Mouse (Mus musculus): ENCODE data around the gene Rab31. TPM values are rescaled to one million over a fixed set of nuclear protein-coding genes. Genes with fewer than 3 reads are reported as not detected.

The Rab31 gene
- polyA plus RNA-seq, 1 experiment from 2014 or later = 60.8 TPM

DNA sequence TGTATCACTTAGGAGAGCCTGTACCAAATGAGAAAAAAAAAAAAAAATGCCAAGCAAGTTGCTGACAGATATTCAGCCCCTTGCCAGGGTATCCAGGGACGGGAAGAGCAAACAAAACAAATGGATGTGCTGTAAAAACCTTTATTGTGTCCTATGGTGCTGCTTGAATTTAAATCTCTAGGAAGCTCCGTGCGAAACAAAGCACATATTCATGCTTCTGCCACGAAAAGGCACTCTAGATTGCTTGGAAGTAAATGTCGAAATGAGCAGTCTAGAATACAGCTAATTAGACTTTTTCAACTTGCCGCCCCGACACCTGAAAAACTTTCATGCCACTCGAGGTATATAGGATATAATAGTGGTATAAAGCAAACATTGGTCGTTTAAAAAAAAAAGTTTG lies 158.1 kb downstream of the Rab31 start:
- WGBS = 3% methylated on average over 9 of the region's 9 CpGs
- peaks cover 34% of the 10 kb centered on the region for H3K4me1 ChIP-seq (replicated peaks)
- peak overlapping the region; percentile 81 for H3K4me3 ChIP-seq
- no peaks in the 10 kb centered on the region for H3K9me3 ChIP-seq
- peak overlapping the region; percentile 99 for H3K27ac ChIP-seq
- no peak for DNase-seq (ENCODE audit: low spot score)
- H3K36me3 ChIP-seq = peaks cover 3% of the 10 kb centered on the region
- no peaks in the 10 kb centered on the region for H3K27me3 ChIP-seq (ENCODE audit: insufficient read depth, poor library complexity, severe bottlenecking)

DNA sequence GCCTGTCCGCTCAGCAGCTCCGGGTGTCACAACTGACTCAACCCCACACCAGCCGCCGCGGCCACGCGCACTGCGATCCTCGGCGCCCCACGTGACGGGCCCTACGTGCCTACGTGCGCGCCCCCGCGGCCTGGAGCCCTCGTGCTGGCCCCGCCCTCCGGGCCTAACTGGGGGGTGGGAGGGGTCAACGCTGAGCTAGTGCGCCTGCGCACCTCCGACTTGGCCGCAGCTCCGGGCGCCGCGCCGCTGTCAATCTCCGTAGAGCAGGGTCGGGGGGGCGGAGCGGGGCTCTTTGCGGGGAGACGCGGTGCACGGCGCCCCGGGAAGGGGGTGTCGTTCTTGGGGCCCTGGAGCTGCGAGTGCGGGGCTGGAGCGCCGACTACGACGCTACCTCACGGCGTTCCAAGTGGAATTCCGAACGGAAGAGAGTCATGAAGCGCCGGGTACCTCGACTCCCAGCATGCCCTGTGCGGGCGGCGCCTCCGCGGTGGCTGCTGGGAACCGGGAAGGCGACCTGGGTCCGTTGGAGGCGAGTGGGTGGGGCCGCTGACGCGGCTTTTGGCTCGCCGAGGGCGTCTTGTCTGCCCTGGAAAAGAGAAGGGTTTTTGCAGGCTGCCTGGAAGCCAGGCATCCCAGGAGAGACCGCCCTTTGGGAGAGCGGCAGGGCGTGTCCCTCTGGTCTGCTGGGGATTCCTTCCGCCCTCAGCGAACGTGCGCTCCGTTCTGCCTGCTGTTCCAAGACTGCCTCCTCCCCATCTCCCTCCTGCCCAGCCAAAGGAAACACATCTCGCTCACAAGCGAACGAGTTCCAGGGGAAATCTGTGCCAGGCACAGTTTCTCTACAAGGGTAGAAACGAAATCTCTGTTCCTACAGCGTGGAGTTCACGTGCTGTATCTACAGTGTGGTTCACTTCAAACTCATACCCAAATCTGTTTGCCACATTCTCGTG lies 158.8 kb downstream of the Rab31 start, which contains the start of gene Vapa:
Gene Vapa (minus strand): TSS at position 93 of the 950 bp plus-strand sequence.
- peak within 1 kb of the TSS; percentile 81 for H3K4me3 ChIP-seq
- under 1% methylated on average over 85 of the region's 85 CpGs for WGBS

DNA sequence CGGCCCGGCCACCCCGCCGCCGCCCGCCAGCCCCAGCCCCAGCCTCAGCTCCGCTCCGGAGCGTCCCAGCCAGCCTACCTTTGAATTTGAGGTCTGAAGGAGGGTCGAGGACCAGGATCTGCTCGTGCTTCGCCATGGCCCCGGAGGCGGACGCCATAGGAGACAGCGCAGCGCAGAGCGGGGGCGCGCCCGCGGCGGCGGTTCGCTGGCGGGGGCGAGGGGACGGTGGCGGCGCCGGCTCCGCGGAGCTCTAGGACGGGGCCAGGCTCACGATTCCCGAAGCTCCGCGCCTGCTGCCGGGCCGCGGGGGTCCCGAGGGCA lies 159.4 kb downstream of the Rab31 start:
- H3K27me3 ChIP-seq (ENCODE audit: insufficient read depth, poor library complexity, severe bottlenecking) = no peaks in the 10 kb centered on the region
- peak overlapping the region; percentile 99 for H3K27ac ChIP-seq
- H3K9me3 ChIP-seq = no peaks in the 10 kb centered on the region
- WGBS = under 1% methylated on average over 42 of the region's 42 CpGs
- peaks cover 8% of the 10 kb centered on the region for H3K36me3 ChIP-seq
- no peak for DNase-seq (ENCODE audit: low spot score)
- peak overlapping the region; percentile 81 for H3K4me3 ChIP-seq
- peaks cover 47% of the 10 kb centered on the region for H3K4me1 ChIP-seq (replicated peaks)

More for the DNA sequence above, 158.8 kb downstream of the Rab31 start, which contains the start of gene Vapa:
- Histone ChIP-seq H3K4me1 (replicated peaks) (peaks cover 41% of the 10 kb centered on the region), H3K27ac (peak within 1 kb of the TSS; percentile 99), H3K36me3 (peaks cover 8% of the 10 kb centered on the region), H3K27me3 (ENCODE audit: insufficient read depth, poor library complexity, severe bottlenecking) (no peaks in the 10 kb centered on the region), H3K9me3 (no peaks in the 10 kb centered on the region)
- DNase-seq (ENCODE audit: low spot score) = peak; percentile 98

DNA sequence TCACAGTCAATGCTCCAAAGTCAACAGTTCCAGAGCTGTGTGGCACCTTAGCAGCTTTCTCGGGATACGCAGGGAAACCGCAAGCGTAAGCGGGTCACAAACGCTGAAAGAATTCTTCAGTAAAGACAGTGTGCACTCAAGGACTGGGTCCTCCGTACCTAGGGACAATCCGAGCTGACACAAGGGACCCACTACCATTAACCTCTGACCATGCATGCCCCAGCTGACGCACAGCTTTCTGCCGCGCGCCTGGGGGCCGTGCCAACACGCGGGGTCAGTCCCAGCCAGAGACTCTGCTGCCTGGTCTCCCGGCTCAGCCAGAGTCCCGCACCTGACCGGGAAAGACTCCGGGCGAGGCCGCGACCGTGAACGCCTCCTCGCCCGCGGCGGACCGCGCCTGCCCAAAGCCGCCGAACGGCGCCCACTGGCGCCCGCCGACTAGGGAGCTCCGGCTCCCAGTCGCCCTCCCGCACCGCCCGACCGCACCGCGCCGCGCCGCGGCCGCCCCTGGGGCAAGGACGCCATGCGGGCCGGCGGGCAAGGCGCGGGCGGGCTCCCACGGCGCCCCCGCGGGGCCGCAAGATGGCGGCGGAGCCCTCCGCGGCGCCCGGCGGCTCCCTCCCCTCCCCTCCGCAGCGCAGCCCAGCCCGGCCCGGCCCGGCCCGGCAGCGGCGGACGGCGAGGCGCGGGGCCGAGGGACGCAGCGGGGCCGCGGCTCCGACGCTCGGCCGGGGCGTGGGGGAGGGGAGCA lies 160.0 kb downstream of the Rab31 start:
- peak overlapping the region; percentile 81 for H3K4me3 ChIP-seq
- peak overlapping the region; percentile 99 for H3K27ac ChIP-seq
- peak; percentile 64 for DNase-seq (ENCODE audit: low spot score)
- WGBS = under 1% methylated on average over 88 of the region's 91 CpGs
- H3K4me1 ChIP-seq (replicated peaks) = peaks cover 52% of the 10 kb centered on the region
- H3K36me3 ChIP-seq = peaks cover 8% of the 10 kb centered on the region
- no peaks in the 10 kb centered on the region for H3K9me3 ChIP-seq
- H3K27me3 ChIP-seq (ENCODE audit: insufficient read depth, poor library complexity, severe bottlenecking) = no peaks in the 10 kb centered on the region

DNA sequence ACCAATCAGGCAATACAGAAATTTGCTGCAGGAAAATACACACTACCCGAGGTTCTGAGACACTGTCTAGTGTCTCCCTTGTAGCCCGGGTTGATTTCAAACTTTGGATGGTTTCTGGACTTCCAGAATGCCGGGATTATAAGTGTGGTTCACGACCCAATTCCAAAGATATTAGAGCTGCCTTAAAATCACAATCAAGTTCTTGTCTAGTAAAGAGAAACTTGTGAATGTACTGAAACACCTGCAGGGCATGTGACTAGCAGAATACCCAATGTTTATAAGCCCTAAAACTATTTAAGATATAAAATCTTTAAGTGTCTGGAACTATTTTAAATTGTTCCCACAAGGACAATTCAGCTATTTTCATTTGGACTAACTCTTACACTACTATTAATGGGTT lies 160.8 kb downstream of the Rab31 start:
- Histone ChIP-seq H3K4me1 (replicated peaks) (peaks cover 58% of the 10 kb centered on the region), H3K27me3 (ENCODE audit: insufficient read depth, poor library complexity, severe bottlenecking) (no peaks in the 10 kb centered on the region), H3K36me3 (peaks cover 8% of the 10 kb centered on the region), H3K4me3 (peak overlapping the region; percentile 81), H3K9me3 (no peaks in the 10 kb centered on the region), H3K27ac (no peak overlapping the region)
- DNase-seq (ENCODE audit: low spot score) = no peak
- WGBS = 24% methylated on average over 4 of the region's 4 CpGs

DNA sequence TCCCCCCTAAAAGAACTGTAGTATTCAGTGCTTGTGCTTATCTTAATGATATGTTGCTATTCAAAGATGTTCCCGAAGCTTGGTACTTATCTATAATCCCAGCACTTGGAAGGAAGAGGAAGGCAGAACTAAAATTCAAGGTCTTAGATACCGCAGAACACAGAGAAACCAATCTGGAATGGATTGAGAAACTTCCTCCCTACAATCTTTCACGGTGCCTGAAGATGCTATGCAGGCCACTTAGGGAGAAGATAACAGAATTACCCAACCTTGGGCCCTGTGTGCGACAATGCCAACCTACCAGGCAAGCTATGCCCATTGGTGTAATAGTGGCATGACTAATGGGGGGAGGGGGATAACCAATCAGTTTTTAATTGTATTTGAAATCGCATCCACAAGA lies 163.8 kb downstream of the Rab31 start:
- Histone ChIP-seq H3K9me3 (no peaks in the 10 kb centered on the region), H3K36me3 (peaks cover 8% of the 10 kb centered on the region), H3K27ac (no peak overlapping the region), H3K4me1 (replicated peaks) (peaks cover 51% of the 10 kb centered on the region), H3K4me3 (no peak overlapping the region), H3K27me3 (ENCODE audit: insufficient read depth, poor library complexity, severe bottlenecking) (no peaks in the 10 kb centered on the region)
- WGBS = 81% methylated on average over 5 of the region's 5 CpGs
- DNase-seq (ENCODE audit: low spot score) = no peak

DNA sequence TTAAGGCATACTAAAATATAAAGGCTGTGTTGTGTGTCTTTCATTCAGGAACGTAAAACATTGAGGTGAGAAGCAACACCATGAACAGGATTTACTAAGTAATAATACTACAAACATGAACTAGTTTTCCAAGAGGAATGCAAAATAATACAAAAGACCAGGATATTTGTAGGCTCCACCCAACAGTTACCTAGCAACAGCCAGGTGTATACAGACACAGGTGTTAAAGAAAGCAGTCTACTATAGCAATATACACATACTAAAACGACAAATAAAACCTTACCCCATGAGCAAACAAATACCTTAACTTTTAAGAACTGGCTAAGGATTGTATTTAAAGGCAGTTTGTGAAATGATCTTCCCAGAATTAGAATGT lies 164.3 kb downstream of the Rab31 start:
- 92% methylated on average over 2 of the region's 2 CpGs for WGBS
- no peak overlapping the region for H3K27ac ChIP-seq
- no peak for DNase-seq (ENCODE audit: low spot score)
- H3K27me3 ChIP-seq (ENCODE audit: insufficient read depth, poor library complexity, severe bottlenecking) = no peaks in the 10 kb centered on the region
- H3K36me3 ChIP-seq = peaks cover 8% of the 10 kb centered on the region
- peaks cover 51% of the 10 kb centered on the region for H3K4me1 ChIP-seq (replicated peaks)
- no peaks in the 10 kb centered on the region for H3K9me3 ChIP-seq
- no peak overlapping the region for H3K4me3 ChIP-seq

DNA sequence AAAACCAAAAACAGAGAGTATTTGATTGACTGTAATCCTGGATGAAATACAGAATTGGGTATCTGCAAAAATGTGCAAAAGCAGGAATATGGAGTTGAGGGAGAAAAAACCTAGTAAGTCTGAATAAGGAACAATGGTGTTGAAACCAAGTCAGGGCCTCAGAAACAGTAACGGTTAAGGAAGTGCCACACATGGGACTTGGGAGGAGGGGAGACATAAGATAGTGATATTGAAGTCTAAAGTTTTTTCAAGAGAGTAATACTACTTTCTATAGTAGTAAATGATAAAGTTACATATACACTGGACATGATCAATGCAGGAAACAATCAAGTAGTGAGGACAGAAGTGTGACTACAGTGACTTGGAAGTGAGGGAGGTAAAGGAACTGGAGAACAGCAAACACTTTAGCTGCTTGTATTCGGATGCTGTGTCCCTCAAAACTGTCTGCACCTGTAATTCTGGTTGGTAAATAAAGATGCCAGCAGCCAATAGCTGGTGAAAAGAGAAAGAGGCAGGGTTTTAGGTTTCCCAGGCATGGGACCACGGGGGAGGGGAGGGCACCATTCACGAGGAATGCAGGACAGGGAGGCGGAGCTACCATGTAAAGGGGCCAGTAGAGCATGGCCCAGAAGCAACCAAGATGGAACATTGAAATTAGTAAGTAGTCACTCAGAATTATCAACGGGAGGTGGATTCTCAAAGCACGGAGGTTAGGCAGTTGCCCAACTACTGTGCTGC lies 164.8 kb downstream of the Rab31 start:
- Histone ChIP-seq H3K27me3 (ENCODE audit: insufficient read depth, poor library complexity, severe bottlenecking) (no peaks in the 10 kb centered on the region), H3K4me1 (replicated peaks) (peaks cover 51% of the 10 kb centered on the region), H3K36me3 (peaks cover 8% of the 10 kb centered on the region), H3K4me3 (no peak overlapping the region), H3K27ac (no peak overlapping the region), H3K9me3 (no peaks in the 10 kb centered on the region)
- DNase-seq (ENCODE audit: low spot score) = no peak
- WGBS = 51% methylated on average over 7 of the region's 7 CpGs

DNA sequence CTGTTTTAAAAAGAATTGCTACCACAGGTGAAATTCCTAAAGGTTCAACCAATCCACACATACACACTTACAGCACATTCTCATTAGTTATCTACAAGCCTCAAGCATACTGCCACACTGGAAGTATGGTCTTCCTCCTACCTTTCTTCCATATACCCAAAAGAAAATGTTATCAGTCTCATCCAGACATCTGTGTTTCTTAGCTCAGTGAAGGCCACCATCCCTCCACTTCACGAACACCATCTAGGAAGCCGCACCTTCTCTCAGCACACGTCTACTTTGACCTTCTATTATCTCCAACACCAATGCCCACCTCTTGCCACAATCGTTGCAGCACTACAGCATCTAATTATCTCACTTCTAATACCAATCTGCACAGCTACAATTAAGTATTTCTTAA lies 166.5 kb downstream of the Rab31 start:
- H3K27me3 ChIP-seq (ENCODE audit: insufficient read depth, poor library complexity, severe bottlenecking) = no peaks in the 10 kb centered on the region
- H3K4me1 ChIP-seq (replicated peaks) = peaks cover 40% of the 10 kb centered on the region
- H3K9me3 ChIP-seq = no peaks in the 10 kb centered on the region
- no peak for DNase-seq (ENCODE audit: low spot score)
- WGBS = 84% methylated on average over 4 of the region's 4 CpGs
- no peak overlapping the region for H3K27ac ChIP-seq
- H3K36me3 ChIP-seq = peaks cover 8% of the 10 kb centered on the region
- no peak overlapping the region for H3K4me3 ChIP-seq

DNA sequence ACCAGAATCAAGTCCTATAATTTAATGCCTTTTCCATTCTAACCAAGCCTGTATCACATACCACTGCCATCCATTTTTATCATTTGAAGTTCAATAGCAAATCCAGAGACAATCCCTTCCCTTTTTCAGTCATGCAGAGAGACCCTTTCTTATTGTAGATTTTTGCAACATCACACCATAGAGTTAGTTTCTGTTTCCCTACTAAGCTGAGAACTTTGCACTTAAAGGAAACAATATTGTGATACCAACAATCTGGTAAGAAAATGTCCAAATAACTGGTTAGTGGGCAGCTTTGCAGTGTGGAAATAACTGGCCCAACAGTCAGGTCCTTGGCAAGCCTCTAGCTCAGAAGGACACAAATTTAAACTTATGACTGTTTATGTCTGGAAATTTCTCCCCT lies 167.7 kb downstream of the Rab31 start:
- peaks cover 8% of the 10 kb centered on the region for H3K36me3 ChIP-seq
- no peak overlapping the region for H3K4me3 ChIP-seq
- H3K9me3 ChIP-seq = no peaks in the 10 kb centered on the region
- H3K4me1 ChIP-seq (replicated peaks) = peaks cover 32% of the 10 kb centered on the region
- H3K27ac ChIP-seq = no peak overlapping the region
- DNase-seq (ENCODE audit: low spot score) = no peak
- no peaks in the 10 kb centered on the region for H3K27me3 ChIP-seq (ENCODE audit: insufficient read depth, poor library complexity, severe bottlenecking)

DNA sequence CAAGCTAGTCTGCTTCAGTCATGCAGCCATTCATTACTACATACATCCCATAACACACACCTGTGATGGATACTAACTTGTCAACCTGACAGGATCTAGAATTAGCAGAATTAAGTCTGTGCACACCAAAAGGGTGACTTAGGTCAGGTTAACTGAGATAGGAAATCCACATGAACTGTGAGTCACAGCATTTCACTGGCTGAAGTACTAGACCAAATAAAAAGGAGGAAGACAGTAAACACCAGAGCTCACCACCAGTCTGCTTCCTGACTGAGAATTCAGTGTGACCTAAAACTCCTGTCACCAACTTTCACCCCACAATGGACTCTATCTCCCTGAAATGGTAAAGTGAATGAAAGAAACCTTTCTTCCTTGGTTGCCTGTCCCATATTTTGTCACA lies 168.2 kb downstream of the Rab31 start:
- H3K27me3 ChIP-seq (ENCODE audit: insufficient read depth, poor library complexity, severe bottlenecking) = no peaks in the 10 kb centered on the region
- peaks cover 3% of the 10 kb centered on the region; the same call in 1 of the 2 replicates for H3K36me3 ChIP-seq
- no peaks in the 10 kb centered on the region for H3K9me3 ChIP-seq
- no peak for DNase-seq (ENCODE audit: low spot score)
- H3K4me1 ChIP-seq (replicated peaks) = peaks cover 27% of the 10 kb centered on the region
- no peak overlapping the region for H3K27ac ChIP-seq
- H3K4me3 ChIP-seq = no peak overlapping the region

Data from hindbrain, embryonic 10.5 days (tissue).